Mouse (Mus musculus): ENCODE measurements at regions not wholly inside any gene's neighbourhood (a gene's known extent, or its start where the extent isn't known, plus 50 kb on each side); places are given as distances from the start of the nearest gene placed in this dataset.

- no peak for ATAC-seq (ENCODE audit: insufficient number of reproducible peaks, insufficient read depth, low FRiP score, low TSS enrichment)
- no peak overlapping the region for H3K9ac ChIP-seq
- H3K9me3 ChIP-seq, result no peaks in the 10 kb centered on the region
- H3K4me1 ChIP-seq, result no peaks in the 10 kb centered on the region
- H3K4me3 ChIP-seq, result no peak overlapping the region
- no peak overlapping the region for H3K27ac ChIP-seq
- no peak overlapping the region for H3K4me2 ChIP-seq (replicated peaks)
- no peaks in the 10 kb centered on the region for H3K36me3 ChIP-seq
- WGBS, result 94% methylated on average over 2 of the region's 2 CpGs
- H3K27me3 ChIP-seq, result no peaks in the 10 kb centered on the region
Measured at GRCm38 (mm10) chr1:128663207-128663606, 71.1 kb upstream of the Cxcr4 start.

GRCm38 (mm10) chr1:128659857-128660256, 67.8 kb upstream of the Cxcr4 start:
- Histone ChIP-seq H3K27ac (no peak overlapping the region), H3K4me2 (replicated peaks) (no peak overlapping the region), H3K9me3 (no peaks in the 10 kb centered on the region), H3K4me3 (no peak overlapping the region), H3K4me1 (no peaks in the 10 kb centered on the region), H3K36me3 (no peaks in the 10 kb centered on the region), H3K27me3 (no peaks in the 10 kb centered on the region), H3K9ac (no peak overlapping the region)
- no peak for ATAC-seq (ENCODE audit: insufficient number of reproducible peaks, insufficient read depth, low FRiP score, low TSS enrichment)
- 26% methylated on average over 1 of the region's 1 CpGs for WGBS

GRCm38 (mm10) chr1:128658802-128659201, 66.7 kb upstream of the Cxcr4 start:
- H3K36me3 ChIP-seq, result no peaks in the 10 kb centered on the region
- no peaks in the 10 kb centered on the region for H3K9me3 ChIP-seq
- no peak overlapping the region for H3K4me3 ChIP-seq
- no peaks in the 10 kb centered on the region for H3K27me3 ChIP-seq
- 58% methylated on average over 2 of the region's 2 CpGs for WGBS
- H3K4me1 ChIP-seq, result no peaks in the 10 kb centered on the region
- no peak overlapping the region for H3K4me2 ChIP-seq (replicated peaks)
- H3K27ac ChIP-seq, result no peak overlapping the region
- ATAC-seq (ENCODE audit: insufficient number of reproducible peaks, insufficient read depth, low FRiP score, low TSS enrichment), result no peak
- no peak overlapping the region for H3K9ac ChIP-seq

GRCm38 (mm10) chr1:128654099-128654862, 62.2 kb upstream of the Cxcr4 start:
- Histone ChIP-seq H3K4me1 (no peaks in the 10 kb centered on the region), H3K36me3 (no peaks in the 10 kb centered on the region), H3K9me3 (no peaks in the 10 kb centered on the region), H3K4me2 (replicated peaks) (no peak overlapping the region), H3K4me3 (no peak overlapping the region), H3K27me3 (no peaks in the 10 kb centered on the region), H3K9ac (no peak overlapping the region), H3K27ac (no peak overlapping the region)
- no peak for ATAC-seq (ENCODE audit: insufficient number of reproducible peaks, insufficient read depth, low FRiP score, low TSS enrichment)
- 55% methylated on average over 5 of the region's 5 CpGs for WGBS

- Histone ChIP-seq H3K9ac (no peak overlapping the region), H3K9me3 (no peaks in the 10 kb centered on the region), H3K4me3 (no peak overlapping the region), H3K27me3 (no peaks in the 10 kb centered on the region), H3K27ac (no peak overlapping the region), H3K4me2 (replicated peaks) (no peak overlapping the region), H3K4me1 (no peaks in the 10 kb centered on the region), H3K36me3 (no peaks in the 10 kb centered on the region)
- no peak for ATAC-seq (ENCODE audit: insufficient number of reproducible peaks, insufficient read depth, low FRiP score, low TSS enrichment)
- 94% methylated on average over 2 of the region's 2 CpGs for WGBS
Measured at GRCm38 (mm10) chr1:128650596-128650995, 58.5 kb upstream of the Cxcr4 start.

GRCm38 (mm10) chr1:128649490-128650178, 57.5 kb upstream of the Cxcr4 start:
- no peak overlapping the region for H3K9ac ChIP-seq
- no peak overlapping the region for H3K4me2 ChIP-seq (replicated peaks)
- H3K27me3 ChIP-seq, result no peaks in the 10 kb centered on the region
- H3K36me3 ChIP-seq, result no peaks in the 10 kb centered on the region
- ATAC-seq (ENCODE audit: insufficient number of reproducible peaks, insufficient read depth, low FRiP score, low TSS enrichment), result no peak
- no peaks in the 10 kb centered on the region for H3K9me3 ChIP-seq
- no peak overlapping the region for H3K4me3 ChIP-seq
- no peak overlapping the region for H3K27ac ChIP-seq
- H3K4me1 ChIP-seq, result no peaks in the 10 kb centered on the region
- 28% methylated on average over 13 of the region's 13 CpGs for WGBS

- no peak overlapping the region for H3K9ac ChIP-seq
- H3K27ac ChIP-seq, result no peak overlapping the region; the same call in 1 of the 2 replicates
- 4% methylated on average over 4 of the region's 4 CpGs for WGBS
- ATAC-seq (ENCODE audit: insufficient number of reproducible peaks, insufficient read depth, low FRiP score, low TSS enrichment), result no peak
- H3K4me2 ChIP-seq (replicated peaks), result no peak overlapping the region
- no peak overlapping the region for H3K4me3 ChIP-seq
- H3K36me3 ChIP-seq, result no peaks in the 10 kb centered on the region
- H3K9me3 ChIP-seq, result no peaks in the 10 kb centered on the region
- H3K27me3 ChIP-seq, result no peaks in the 10 kb centered on the region
- peaks cover 15% of the 10 kb centered on the region for H3K4me1 ChIP-seq
Measured at GRCm38 (mm10) chr1:128643316-128643776, 51.3 kb upstream of the Cxcr4 start.

- H3K4me1 ChIP-seq, result peaks cover 15% of the 10 kb centered on the region
- 88% methylated on average over 2 of the region's 2 CpGs for WGBS
- H3K4me2 ChIP-seq (replicated peaks), result no peak overlapping the region
- no peak overlapping the region for H3K9ac ChIP-seq
- H3K36me3 ChIP-seq, result no peaks in the 10 kb centered on the region
- H3K27me3 ChIP-seq, result no peaks in the 10 kb centered on the region
- no peak overlapping the region for H3K27ac ChIP-seq
- H3K4me3 ChIP-seq, result no peak overlapping the region
- ATAC-seq (ENCODE audit: insufficient number of reproducible peaks, insufficient read depth, low FRiP score, low TSS enrichment), result no peak
- no peaks in the 10 kb centered on the region for H3K9me3 ChIP-seq
Measured at GRCm38 (mm10) chr1:128642212-128642611, 50.1 kb upstream of the Cxcr4 start.

Data from embryonic facial prominence, embryonic 12.5 days (tissue).